Mouse (Mus musculus): ENCODE data around the gene Foxc2.

Foxc2 gene

GRCm38 (mm10) chr8:121148573-121149083 is 32.7 kb downstream of the Foxc2 start:
- DNase-seq (ENCODE audit: low spot score in 2 of 2): no peak

GRCm38 (mm10) chr8:121152394-121152793 is 36.4 kb downstream of the Foxc2 start:
- no peak for DNase-seq (ENCODE audit: low spot score in 2 of 2)

DNA sequence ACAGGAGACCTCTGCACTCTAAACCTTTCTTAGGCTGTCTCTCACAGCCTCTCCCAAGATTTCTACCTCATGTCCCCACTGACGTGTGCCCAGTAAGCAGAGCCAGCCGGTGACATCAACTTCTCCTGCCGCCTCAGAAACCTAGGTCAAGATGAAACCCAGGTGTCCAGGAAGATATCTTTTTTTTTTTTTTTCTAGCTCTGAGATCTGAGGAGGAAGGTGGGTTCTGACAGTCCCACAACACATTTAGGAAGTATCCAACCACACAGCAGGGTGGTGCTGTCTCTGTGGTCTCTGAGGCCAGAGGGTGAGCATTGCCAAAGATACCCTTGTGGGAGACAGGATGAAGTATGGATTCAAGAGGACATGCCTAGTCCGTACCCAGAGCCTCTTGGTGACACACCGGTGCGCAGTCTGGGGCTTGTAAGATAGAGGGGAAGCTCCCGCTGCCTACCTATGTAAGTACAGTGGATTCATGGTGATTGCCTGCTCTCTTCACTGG is 41.1 kb downstream of the Foxc2 start:
- no peak for DNase-seq (ENCODE audit: low spot score in 2 of 2)

DNA sequence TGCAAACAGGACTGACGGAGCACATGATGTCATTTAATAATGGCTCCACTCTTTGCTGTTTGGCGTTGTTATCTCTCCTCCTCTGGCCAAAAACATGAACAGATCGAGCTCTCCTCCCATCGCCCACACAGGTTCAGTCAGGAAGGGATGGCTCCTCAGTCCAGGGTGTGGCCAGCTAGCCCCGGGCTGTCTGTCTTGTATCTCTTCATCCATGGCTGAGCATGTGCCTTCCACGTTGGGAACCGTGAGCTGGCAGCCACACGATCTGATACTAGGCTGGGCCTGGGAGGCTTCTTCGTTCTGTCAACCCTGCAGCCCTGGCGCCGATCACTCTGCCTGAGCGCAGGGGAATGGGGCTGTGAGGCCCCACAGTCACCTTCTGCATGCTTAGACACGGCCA is 42.8 kb downstream of the Foxc2 start:
- DNase-seq (ENCODE audit: low spot score in 2 of 2): no peak

DNA sequence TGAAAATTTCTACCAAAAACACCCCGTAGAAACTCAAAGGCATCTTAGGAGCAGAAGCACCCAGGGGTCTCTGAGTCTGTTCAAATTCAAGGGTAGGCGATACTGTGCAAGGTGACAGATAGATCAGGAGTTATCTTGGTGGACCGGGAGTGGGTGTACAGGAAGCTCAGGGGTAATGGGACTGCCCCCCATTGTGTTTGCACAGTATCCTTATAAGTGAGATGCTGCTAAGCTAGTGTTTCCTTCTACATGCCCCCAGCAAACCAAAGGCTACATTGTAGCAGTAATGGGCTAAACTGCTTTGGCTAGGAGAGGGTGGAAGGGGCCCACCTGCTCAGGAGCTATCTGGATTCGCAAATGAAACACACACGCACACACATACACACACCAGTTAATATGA is 45.5 kb downstream of the Foxc2 start:
- DNase-seq (ENCODE audit: low spot score in 2 of 2): no peak

DNA sequence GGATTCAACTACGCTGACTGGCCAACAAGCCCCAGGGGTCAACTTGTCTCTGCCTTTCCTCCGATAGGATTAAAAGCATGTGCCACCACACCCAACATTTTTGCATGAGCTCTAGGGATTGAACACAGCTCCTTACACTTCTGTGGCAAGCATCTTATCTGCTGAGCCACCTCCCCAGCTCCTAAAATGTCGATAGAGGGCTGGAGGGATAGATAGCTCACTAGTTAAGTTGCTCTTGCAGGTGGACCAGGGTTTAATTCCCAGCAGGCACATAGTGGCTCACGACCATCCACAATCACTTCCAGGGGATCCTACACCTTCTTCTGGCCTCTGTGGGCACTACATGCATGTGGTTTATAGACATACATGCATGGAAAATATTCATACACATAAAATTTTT is 46.4 kb downstream of the Foxc2 start:
- no peak for DNase-seq (ENCODE audit: low spot score in 2 of 2)

DNA sequence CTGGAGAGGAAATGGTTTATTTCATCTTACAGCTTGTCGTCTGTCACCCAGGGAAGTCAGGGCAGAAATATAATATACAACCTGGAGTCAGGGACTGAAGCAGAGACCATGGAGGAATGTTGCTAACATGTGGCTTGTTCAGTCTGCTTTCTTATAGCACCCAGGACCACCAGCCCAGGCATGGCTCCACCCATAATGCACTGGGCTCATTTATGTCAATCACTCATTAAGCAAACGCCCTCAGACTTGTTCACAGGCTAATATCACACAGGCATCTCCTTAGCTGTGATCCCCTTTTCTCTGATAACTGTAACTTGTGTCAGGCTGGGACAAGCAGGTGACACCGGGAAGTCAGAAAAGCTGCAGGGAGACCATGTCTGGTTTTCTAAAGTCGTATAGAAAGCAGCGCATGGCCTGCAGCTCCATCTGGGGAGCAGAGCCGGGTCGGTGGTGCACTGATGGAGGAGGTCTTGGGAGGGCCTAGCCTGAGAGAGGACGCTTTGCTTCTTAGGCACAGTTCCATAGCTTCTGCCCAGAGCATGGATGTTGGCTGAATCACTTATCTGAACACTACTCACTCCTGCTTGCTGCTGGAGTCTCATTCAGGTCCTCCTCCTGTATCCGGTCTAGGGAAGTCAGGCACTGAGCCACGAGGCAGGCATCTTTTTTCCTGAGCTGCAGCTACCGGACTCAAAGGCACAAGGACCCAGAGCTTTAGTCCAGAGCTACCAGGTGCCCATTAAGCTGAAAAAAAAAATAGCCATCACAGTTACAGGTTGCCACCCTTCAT is 47.1 kb downstream of the Foxc2 start:
- no peak for DNase-seq (ENCODE audit: low spot score in 2 of 2)

GRCm38 (mm10) chr8:121164017-121164469 is 48.1 kb downstream of the Foxc2 start:
- no peak for DNase-seq (ENCODE audit: low spot score in 2 of 2)

DNA sequence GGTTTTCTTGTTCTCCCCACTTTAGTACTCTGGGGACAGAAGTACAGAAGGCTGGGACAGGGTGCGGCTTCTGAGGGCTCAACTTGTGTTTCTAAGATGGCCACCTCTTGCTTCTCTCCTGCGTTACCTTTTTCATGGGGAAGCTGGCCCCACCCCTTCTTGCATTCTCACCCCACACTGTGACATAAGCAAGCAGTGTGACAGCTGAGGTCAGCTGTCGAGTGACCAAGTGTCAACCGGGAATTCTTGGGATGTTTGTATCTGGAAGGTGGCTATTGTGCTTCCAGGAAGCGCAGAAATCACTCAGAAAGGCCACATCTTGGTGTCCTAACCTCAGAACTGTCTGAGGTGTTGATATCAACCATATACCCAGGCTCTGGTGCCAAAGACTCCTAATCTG is 52.1 kb downstream of the Foxc2 start:
- DNase-seq (ENCODE audit: low spot score in 2 of 2): no peak

Measured in frontal cortex, postnatal 25 days (tissue).